Mouse (Mus musculus): ENCODE results near the gene Gm9903.

GRCm38 (mm10) chr5:33587498-33588058, 42.1 kb upstream of the Gm9903 start:
- TF ChIP-seq CTCF (IDR thresholded peaks at IDR 0.05; ENCODE audit: low read depth, low read length) (no peak), POLR2A (IDR thresholded peaks at IDR 0.05; ENCODE audit: borderline replicate concordance, low read depth, low read length) (no peak)

All from bone marrow macrophage, adult 2 months (primary cell).